Mouse (Mus musculus) olfactory bulb, adult 2 months (tissue): ENCODE data around the gene Prkg1. TPM values are rescaled to one million over a fixed set of nuclear protein-coding genes. Genes with fewer than 3 reads are reported as not detected.

Experiments used
- H3K27ac ChIP-seq: fragments of 200-500 bp; 2 replicates; pipeline ENCODE4 v1.5.1; 2012; ENCODE audit warnings: low read depth, low read length; ENCODE audit not compliant: insufficient read depth
- H3K4me1 ChIP-seq: fragments of 200-500 bp; 2 replicates; pipeline ENCODE4 v1.6.1; 2012; ENCODE audit warnings: low read length; ENCODE audit not compliant: control insufficient read depth, insufficient read depth
- H3K4me3 ChIP-seq: fragments of 200-500 bp; 2 replicates; pipeline ENCODE4 v1.5.1; 2012; ENCODE audit warnings: mild to moderate bottlenecking, low read depth, low read length, moderate library complexity; ENCODE audit not compliant: insufficient read depth
- CTCF ChIP-seq: fragments of 200-500 bp; IDR thresholded peaks from 2 replicates; pipeline ENCODE4 v1.5.1; 2012; ENCODE audit warnings: low read depth, mild to moderate bottlenecking, low read length, moderate library complexity; ENCODE audit not compliant: insufficient read depth
- POLR2A ChIP-seq: fragments of 200-500 bp; IDR thresholded peaks from 2 replicates; pipeline ENCODE4 v1.6.1; 2012; ENCODE audit warnings: mild to moderate bottlenecking, low read depth, low read length, moderate library complexity; ENCODE audit not compliant: insufficient read depth
- WGBS: fragments of 180-500 bp; shearing (Covaris S2); methylation state at CpG from one replicate; pipeline ENCODE4 v1.1.7; 2018; 5-methylcytosine and 5-hydroxymethylcytosine counted together
- polyA plus RNA-seq: library from polyadenylated mRNA; stranded (reverse); fragments of >200 nt; gene quantifications from 2 replicates; pipeline ENCODE4 v1.2.4, GENCODE M21; 2012; ENCODE audit warnings: low replicate concordance; ENCODE audit not compliant: missing spikeins, insufficient read depth, insufficient read length

The Prkg1 gene
- polyA plus RNA-seq, 1 experiment, result not detected

DNA sequence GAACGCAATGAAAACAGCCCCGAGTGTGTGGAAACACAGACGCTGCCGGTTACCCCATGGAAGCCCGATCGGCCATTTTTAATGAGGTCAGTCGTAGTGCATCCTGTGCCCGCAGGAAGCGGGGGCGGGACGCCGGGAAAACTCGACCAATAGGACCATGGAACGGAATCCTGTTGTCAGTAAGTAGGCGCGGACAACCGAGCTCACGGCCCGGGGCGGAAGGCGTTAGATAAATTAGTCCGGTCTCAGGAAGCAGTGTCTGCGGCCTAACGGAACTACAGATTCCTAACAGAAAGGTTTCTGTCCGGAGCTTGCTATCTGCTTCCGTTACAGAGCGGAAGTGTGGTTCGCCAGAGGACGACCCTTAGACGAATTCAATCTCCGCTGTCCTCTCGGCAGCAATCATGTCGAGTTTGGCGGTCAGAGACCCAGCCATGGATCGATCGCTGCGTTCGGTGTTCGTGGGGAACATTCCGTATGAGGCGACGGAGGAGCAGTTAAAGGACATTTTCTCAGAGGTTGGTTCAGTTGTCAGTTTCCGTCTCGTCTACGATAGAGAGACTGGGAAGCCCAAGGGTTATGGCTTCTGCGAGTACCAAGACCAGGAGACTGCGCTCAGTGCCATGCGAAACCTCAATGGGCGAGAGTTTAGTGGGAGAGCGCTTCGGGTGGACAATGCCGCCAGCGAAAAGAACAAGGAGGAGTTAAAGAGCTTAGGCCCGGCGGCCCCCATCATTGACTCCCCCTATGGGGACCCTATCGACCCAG, 682.0 kb downstream of the Prkg1 start, which contains the start of gene Cstf2t:
Gene Cstf2t (plus strand): TSS at position 176 of the 768 bp plus-strand sequence.
- TF ChIP-seq CTCF (no peak), POLR2A (peak; percentile 56)
- peak within 1 kb of the TSS; percentile 79 for H3K4me3 ChIP-seq
- 2% methylated on average over 56 of the region's 56 CpGs for WGBS
- peak within 1 kb of the TSS; percentile 65 for H3K27ac ChIP-seq
- H3K4me1 ChIP-seq, result peaks cover 13% of the 10 kb centered on the region

DNA sequence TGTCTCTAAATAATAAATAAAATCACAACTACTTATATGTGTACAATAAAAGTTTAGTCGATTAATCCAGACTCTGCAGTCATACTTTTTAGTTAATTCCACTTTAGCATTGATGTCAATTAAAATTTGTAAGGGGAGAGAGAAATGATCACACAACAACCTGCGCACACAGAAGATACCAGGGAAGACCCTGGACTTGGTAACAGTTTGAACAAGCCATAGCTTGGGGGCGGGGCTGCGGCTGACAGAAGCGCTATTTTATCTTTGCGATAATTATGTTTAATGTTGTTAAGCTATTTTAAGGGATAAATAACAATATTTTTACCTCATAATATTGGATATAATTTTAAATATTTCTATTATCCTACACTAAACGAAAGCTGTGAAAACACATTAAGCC, 682.6 kb downstream of the Prkg1 start:
- TF ChIP-seq POLR2A (no peak), CTCF (no peak)
- peak overlapping the region; percentile 79 for H3K4me3 ChIP-seq
- no peak overlapping the region for H3K27ac ChIP-seq
- WGBS, result 15% methylated on average over 7 of the region's 7 CpGs
- H3K4me1 ChIP-seq, result peaks cover 13% of the 10 kb centered on the region

DNA sequence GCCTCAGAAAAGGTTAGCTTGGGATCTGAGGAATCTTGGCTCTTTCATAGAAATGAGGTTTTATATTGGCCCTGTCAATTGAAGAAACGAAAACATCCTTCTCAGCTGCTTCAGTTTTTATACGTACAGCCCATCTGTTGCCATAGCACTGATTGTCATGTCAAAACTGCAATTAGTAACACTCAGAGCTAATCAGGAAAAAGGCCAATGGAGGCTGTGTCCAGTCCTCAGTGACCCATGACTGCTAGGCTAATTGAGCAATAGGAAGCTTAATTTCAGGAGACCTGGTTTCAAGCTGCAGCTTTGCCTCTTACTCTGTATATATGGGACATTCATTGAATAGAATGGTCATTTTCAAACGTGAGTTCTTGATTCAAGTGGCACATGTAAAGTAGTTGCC, 686.6 kb downstream of the Prkg1 start:
- H3K27ac ChIP-seq, result no peak overlapping the region
- TF ChIP-seq CTCF, result no peak
- TF ChIP-seq POLR2A, result no peak
- 28% methylated on average over 3 of the region's 3 CpGs for WGBS
- no peak overlapping the region for H3K4me3 ChIP-seq
- peaks cover 6% of the 10 kb centered on the region for H3K4me1 ChIP-seq

DNA sequence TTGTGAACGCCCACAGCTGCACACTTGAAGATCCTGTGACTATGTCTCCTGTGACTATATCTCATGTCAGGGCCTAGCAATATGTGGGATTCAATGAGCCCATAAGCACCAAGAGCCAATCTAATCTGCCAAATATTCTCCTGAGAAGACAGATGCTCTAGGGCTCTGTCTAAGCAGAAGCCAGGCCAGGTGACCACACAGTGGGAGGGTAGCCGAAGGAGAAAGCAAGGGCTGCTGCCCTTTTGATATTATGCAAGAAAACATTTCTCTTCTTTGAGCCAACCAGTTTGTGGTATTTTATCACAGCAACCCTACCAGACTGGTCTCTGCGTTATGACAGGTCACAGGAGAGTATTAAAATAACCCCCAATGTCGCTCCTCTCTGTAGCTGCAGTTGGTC, 688.7 kb downstream of the Prkg1 start:
- WGBS, result 94% methylated on average over 4 of the region's 4 CpGs
- Histone ChIP-seq H3K4me1 (peaks cover 6% of the 10 kb centered on the region), H3K27ac (no peak overlapping the region), H3K4me3 (no peak overlapping the region)
- TF ChIP-seq POLR2A (no peak), CTCF (no peak)

DNA sequence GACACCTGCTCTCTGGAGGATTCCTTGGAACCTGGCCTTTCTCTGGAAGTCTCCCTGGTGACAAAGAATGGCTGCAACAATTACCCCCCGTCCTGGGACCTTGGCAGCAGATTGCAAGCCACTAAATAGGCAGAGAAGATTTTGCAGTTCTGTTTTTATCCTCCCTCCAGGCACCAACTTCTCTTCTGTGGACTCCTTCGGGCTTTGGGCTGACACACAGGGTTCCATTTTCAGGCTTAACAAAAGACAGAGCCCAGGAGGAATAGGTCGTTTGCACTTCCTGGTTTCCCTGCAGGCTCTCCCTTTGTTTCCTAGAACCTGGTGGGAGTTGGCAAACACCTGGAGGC, 690.1 kb downstream of the Prkg1 start:
- H3K4me1 ChIP-seq, result peaks cover 6% of the 10 kb centered on the region
- TF ChIP-seq CTCF (no peak), POLR2A (no peak)
- no peak overlapping the region for H3K27ac ChIP-seq
- H3K4me3 ChIP-seq, result no peak overlapping the region
- WGBS, result 20% methylated on average over 3 of the region's 3 CpGs

DNA sequence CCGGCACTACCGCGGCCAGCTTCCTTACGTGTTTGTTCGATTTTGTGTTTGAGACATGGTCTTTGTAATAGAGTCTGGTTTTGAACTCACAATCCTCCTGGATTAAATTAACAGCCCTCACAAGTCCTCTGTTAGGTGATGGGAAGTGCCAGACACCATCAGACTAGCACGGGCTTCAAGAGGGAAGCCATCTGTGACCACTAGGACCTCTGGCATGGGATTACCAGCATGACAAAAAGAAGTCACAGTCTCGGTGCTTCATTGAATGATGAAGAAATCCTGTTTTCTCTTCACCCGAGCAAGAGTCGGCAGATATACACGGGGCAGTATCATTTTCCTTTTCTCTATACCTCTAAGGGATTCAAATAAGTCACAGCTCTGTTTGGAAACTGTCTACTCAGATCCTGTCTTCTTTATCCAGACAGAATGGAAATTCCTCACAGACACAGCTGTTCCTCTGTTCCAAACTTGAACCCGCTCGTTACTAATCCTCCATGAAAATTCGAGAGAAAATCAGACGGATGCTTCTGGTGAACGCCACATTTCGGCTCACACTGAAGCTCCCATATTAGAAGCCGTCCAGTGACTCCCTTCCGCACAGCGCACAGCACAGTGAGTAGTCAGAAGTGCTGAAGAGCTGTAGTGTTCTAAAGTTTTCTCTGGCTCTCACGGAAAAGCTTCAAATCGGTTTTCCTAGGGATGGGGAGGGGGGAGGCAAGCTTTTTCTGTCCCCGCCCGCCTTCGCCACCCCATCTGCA, 690.7 kb downstream of the Prkg1 start:
- TF ChIP-seq CTCF (no peak), POLR2A (no peak)
- Histone ChIP-seq H3K27ac (no peak overlapping the region), H3K4me3 (no peak overlapping the region), H3K4me1 (peaks cover 6% of the 10 kb centered on the region)
- 32% methylated on average over 24 of the region's 24 CpGs for whole genome bisulfite sequencing

DNA sequence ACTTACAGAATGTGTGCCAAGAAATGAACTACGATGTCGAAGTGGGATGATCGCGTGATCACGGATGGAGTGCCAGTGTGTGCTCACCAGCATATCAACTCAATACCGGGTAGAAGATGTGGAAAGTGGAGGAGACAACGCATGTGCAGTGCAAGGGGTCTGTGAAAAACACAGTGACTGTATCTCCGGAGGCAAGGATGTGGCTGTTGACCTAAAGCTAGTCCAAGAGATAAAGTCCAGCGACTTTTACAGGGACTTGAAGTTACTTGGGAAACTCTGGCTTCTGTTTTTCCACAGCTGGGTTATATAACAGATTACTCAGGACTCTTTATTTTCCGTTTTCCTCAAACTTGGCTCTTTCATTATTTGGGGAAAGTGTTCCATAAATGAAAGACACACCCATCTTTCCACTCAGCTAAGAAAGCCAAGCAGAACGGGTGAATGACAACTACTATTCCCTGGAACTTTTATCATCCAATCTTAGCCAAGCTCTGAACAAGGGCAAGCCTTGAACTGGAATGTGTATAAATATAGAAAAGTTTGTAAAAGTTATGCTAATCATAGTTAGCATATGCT, 699.5 kb downstream of the Prkg1 start:
- WGBS, result 82% methylated on average over 11 of the region's 11 CpGs
- Histone ChIP-seq H3K4me3 (no peak overlapping the region), H3K27ac (no peak overlapping the region), H3K4me1 (no peaks in the 10 kb centered on the region)
- TF ChIP-seq CTCF, result no peak
- TF ChIP-seq POLR2A, result no peak

DNA sequence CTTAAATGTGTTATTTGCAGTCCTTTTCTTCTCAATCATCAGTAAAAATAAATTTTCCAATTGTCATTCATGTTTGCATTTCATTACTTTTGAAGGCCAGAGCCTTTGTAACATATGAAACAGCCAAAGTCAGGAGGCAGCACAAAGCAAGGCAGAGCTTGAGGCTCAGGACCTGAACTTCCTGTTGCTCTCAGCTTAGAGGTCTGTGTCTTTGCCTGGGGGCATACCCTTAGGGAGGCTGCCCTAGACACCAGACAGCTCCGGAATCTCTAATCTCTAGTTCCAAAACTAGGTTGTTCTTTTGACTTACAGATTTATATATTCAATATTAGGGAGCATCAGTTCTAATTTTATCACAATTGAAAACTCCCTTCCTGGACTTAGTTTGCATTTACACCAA, 700.1 kb downstream of the Prkg1 start:
- no peak for TF ChIP-seq POLR2A
- no peak for TF ChIP-seq CTCF
- Histone ChIP-seq H3K4me1 (no peaks in the 10 kb centered on the region), H3K4me3 (no peak overlapping the region), H3K27ac (no peak overlapping the region)
- 86% methylated on average over 1 of the region's 1 CpGs for WGBS

DNA sequence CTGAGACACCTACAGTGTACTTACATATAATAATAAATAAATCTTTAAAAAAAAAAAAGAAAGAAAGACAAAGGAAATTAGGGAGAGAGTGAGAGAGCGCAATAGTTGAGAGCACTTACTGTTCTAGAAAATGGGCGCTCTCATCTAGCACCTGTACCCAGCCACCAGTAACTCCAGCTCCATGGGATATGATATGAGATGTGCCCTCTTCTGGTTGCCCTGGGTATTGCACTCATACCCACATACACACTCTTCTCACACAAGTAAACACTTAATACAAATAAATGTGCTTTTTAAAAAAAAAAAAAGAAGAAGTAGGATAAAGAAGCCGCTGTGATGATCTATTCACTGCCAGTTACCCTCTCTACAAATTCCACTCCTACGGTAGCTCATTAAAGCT, 718.2 kb downstream of the Prkg1 start:
- no peak overlapping the region for H3K4me3 ChIP-seq
- 99% methylated on average over 4 of the region's 4 CpGs for WGBS
- H3K4me1 ChIP-seq, result no peaks in the 10 kb centered on the region
- TF ChIP-seq POLR2A (no peak), CTCF (no peak)
- no peak overlapping the region for H3K27ac ChIP-seq
